Mouse (Mus musculus) E14TG2a.4 (cell line): ENCODE measurements at regions not wholly inside any gene's neighbourhood (a gene's known extent, or its start where the extent isn't known, plus 50 kb on each side); places are given as distances from the start of the nearest gene placed in this dataset.

Experiments used
- CTCF ChIP-seq: conservative IDR thresholded peaks from 2 replicates; pipeline ENCODE4 v1.5.1; 2014; ENCODE audit warnings: low read length
- POU5F1 ChIP-seq: IDR thresholded peaks from 2 replicates; pipeline ENCODE4 v1.6.1; 2014; ENCODE audit warnings: low read length, borderline replicate concordance

DNA sequence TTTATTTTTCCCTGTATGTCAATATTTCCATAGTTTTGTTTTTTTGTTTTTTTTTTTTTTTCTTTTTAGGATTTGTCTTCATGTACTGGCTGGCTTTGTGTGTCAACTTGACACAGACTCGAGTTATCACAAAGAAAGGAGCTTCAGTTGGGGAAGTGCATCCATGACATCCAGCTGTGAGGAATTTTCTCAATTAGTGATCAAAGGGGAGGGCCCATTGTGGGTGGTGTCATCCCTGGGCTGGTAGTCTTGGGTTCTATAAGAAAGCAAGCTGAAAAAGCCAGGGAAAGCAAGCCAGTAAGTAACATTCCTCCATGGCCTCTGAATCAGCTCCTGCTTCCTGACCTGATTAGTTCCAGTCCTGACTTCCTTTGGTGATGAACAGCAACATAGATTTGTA lies 228.7 kb downstream of the Fat4 start:
- TF ChIP-seq CTCF: no peak
- no peak for TF ChIP-seq POU5F1
